19 mouse cellular contexts compared by ENCODE assay signal in genomic region chr1:37187050-37187449, GRCm38 (mm10). TPM values are rescaled to one million over a fixed set of nuclear protein-coding genes. Genes with fewer than 3 reads are reported as not detected.
"Had no signal": no experiment of that assay in that cellular context is flagged by ENCODE, and none has a peak within 500 bp of the region (broad histone marks: within the 10 kb centered on the region; RNA-seq: fewer than 3 reads in every experiment).

No protein-coding gene starts in this region.

- H3K4me1 ChIP-seq: lung, embryonic 15.5 days had no signal

- H3K27me3 ChIP-seq: limb, embryonic 15.5 days; lung, embryonic 15.5 days had no signal

- H3K9ac ChIP-seq: limb, embryonic 12.5 days; limb, embryonic 15.5 days; liver, embryonic 14.5 days; liver, postnatal 0 days; lung, embryonic 15.5 days had no signal

- H3K4me3 ChIP-seq: left cerebral cortex, adult 2 months; limb, embryonic 12.5 days; limb, embryonic 15.5 days; lung, embryonic 15.5 days had no signal

- H3K9me3 ChIP-seq: limb, embryonic 15.5 days; lung, embryonic 15.5 days had no signal

- H3K27ac ChIP-seq: kidney, postnatal 0 days; left cerebral cortex, adult 2 months; limb, embryonic 12.5 days; limb, embryonic 15.5 days; liver, embryonic 14.5 days; lung, embryonic 15.5 days had no signal

- DNase-seq: kidney, postnatal 36 days; layer of hippocampus, postnatal 36 days; liver, postnatal 0 days; lung, postnatal 10 days; lung, postnatal 36 days; midbrain, embryonic 14.5 days; thymus, adult 18-20 months; thymus, postnatal 4 days had no signal

- H3K36me3 ChIP-seq: limb, embryonic 12.5 days; limb, embryonic 15.5 days; lung, embryonic 15.5 days had no signal

RNA-seq across cellular contexts. Expression of gene Cnga3, which starts 27.2 kb away (rescaled TPM):
- polyA plus RNA-seq: kidney, embryonic 14.5 days; kidney, postnatal 0 days; limb, embryonic 12.5 days; limb, embryonic 15.5 days; liver, embryonic 11.5 days; liver, embryonic 14.5 days; liver, postnatal 0 days; lung, embryonic 15.5 days; midbrain, embryonic 11.5 days; neural tube, embryonic 11.5 days; neural tube, embryonic 14.5 days had no signal
